Mouse (Mus musculus) neural tube, embryonic 13.5 days (tissue): Measurements from ENCODE around the gene Alox15. TPM values are rescaled to one million over a fixed set of nuclear protein-coding genes. Genes with fewer than 3 reads are reported as not detected.
A peak's percentile ranks its signal among the peaks of the same experiment; 100 is the strongest.
"Not testable (repeated sequence)": the region's sequence is repeated elsewhere in the genome, so short reads cannot be mapped to it uniquely, and the experiment has no call there.

Experiments used
- ATAC-seq: fragments of 200-750 bp; cut with Nextera tagmentation; 2 replicates; pipeline ENCODE4 v1.8.0; 2017; ENCODE audit warnings: low read depth, mild to moderate bottlenecking, moderate TSS enrichment, moderate library complexity
- H3K27ac ChIP-seq: fragments of 300-500 bp; sonication (generic); replicated peaks from 2 replicates; pipeline ENCODE4 v1.5.1; 2015; ENCODE audit warnings: moderate library complexity, mild to moderate bottlenecking, inconsistent platforms
- H3K27me3 ChIP-seq: fragments of 300-500 bp; sonication (generic); 2 replicates; pipeline ENCODE4 v1.6.1; 2015; ENCODE audit warnings: mild to moderate bottlenecking, inconsistent platforms
- H3K36me3 ChIP-seq: fragments of 300-500 bp; sonication (generic); 2 replicates; pipeline ENCODE4 v1.6.1; 2015; ENCODE audit warnings: mild to moderate bottlenecking, inconsistent platforms
- H3K4me1 ChIP-seq: fragments of 300-500 bp; sonication (generic); replicated peaks from 2 replicates; pipeline ENCODE4 v1.6.1; 2015; ENCODE audit warnings: inconsistent platforms
- H3K4me2 ChIP-seq: fragments of 300-500 bp; sonication (generic); 2 replicates; pipeline ENCODE4 v1.6.1; 2015; ENCODE audit warnings: inconsistent platforms, mild to moderate bottlenecking, moderate library complexity
- H3K4me3 ChIP-seq: fragments of 300-500 bp; sonication (generic); 2 replicates; pipeline ENCODE4 v1.5.1; 2015; ENCODE audit warnings: mild to moderate bottlenecking, inconsistent platforms
- H3K9ac ChIP-seq: fragments of 300-500 bp; sonication (generic); 2 replicates; pipeline ENCODE4 v1.6.1; 2015; ENCODE audit warnings: moderate library complexity, mild to moderate bottlenecking, inconsistent platforms
- H3K9me3 ChIP-seq: fragments of 300-500 bp; sonication (generic); 2 replicates; pipeline ENCODE4 v1.6.1; 2016; ENCODE audit warnings: inconsistent platforms
- WGBS: fragments of 180-500 bp; shearing (Covaris S2); methylation state at CpG from one replicate; pipeline ENCODE4 v1.1.7; 2015; 5-methylcytosine and 5-hydroxymethylcytosine counted together
- polyA plus RNA-seq: library from polyadenylated mRNA; unstranded; fragments of >200 nt; fragmentation: Nextera tagmentation; extraction: Ambion mirVana; gene quantifications from 2 replicates; pipeline ENCODE4 v1.2.1, GENCODE M21; 2015

Alox15 gene
- polyA plus RNA-seq = 0.28 TPM in 1 of 2 replicates, not detected in the other

DNA sequence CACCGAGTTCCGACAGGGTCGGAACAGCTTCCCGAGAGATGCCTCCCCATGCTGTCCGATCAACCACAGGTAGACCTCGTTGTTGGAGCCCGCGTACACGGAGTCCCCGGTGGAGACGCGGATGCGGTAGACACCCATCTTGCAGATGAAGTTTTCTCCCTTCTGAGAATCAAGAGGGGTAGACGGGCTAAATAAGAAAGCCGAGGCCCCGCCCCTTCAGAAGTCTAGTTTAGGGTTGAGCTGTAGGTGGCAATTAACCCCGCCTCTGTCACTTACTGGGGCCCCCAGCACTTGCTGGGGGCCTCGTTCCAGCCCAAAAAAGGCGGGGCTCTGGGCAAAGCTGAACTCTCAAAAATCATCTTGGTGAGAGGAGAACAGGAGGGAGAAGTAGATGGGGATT lies at the start of gene Alox15:
TSS of gene Alox15 (minus strand) at position 164 of the 400 bp plus-strand sequence.
- Histone ChIP-seq H3K4me2 (peak within 1 kb of the TSS; percentile 52), H3K36me3 (no peaks in the 10 kb centered on the region), H3K27ac (no peak within 1 kb of the TSS), H3K9ac (no peak within 1 kb of the TSS), H3K4me3 (peak within 1 kb of the TSS; percentile 23), H3K27me3 (peaks cover 53% of the 10 kb centered on the region), H3K9me3 (no peaks in the 10 kb centered on the region), H3K4me1 (peaks cover 11% of the 10 kb centered on the region)
- under 1% methylated on average over 19 of the region's 19 CpGs for WGBS
- ATAC-seq = no peak

DNA sequence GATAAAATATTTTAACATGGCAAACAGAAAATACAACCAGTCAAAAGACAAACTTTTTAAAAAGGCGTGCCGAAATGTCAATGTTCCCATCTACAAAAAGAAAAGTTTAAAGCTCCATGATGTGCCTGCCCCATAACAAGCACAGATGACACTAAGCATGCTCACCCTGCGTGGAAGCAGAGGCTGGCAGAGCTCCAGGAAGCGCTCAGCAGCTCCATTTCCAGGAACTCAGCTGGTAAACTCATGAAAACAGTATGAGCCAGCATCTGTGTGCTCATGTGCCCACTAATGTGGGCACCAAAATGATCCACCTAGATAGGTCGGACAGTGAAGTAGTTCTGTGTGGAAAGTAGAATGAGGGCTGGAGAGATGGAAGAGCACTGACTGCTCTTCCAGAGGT lies 37.6 kb upstream of the Alox15 start:
- Histone ChIP-seq H3K4me1 (no peaks in the 10 kb centered on the region), H3K4me2 (no peak overlapping the region), H3K36me3 (peaks cover 38% of the 10 kb centered on the region), H3K27ac (no peak overlapping the region), H3K9ac (no peak overlapping the region), H3K9me3 (no peaks in the 10 kb centered on the region), H3K4me3 (no peak overlapping the region), H3K27me3 (no peaks in the 10 kb centered on the region)
- WGBS = 93% methylated on average over 5 of the region's 5 CpGs
- no peak for ATAC-seq

GRCm38 (mm10) chr11:70387436-70387835 lies 35.6 kb upstream of the Alox15 start:
- 87% methylated on average over 5 of the region's 5 CpGs for WGBS

DNA sequence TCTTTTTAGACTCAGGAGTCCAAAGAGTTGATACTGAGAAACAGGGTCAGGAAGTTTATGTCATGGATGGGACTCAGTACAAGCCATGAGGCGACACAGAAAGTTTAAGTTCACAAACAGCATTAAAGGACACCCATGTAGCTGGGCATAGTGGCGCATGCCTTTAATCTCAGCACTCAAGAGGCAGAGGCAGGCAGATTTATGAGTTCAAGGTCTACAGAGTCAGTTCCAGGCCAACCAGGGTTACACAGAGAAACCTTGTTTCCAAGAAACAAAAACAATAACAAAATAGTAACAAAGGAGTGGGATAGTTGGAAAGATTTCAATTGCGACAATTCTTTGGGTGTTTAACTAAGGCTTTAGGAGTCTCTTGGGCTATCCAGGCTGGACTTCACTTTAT lies 32.3 kb upstream of the Alox15 start:
- Histone ChIP-seq H3K4me1 (no peaks in the 10 kb centered on the region), H3K9me3 (no peaks in the 10 kb centered on the region), H3K9ac (no peak overlapping the region), H3K4me2 (no peak overlapping the region), H3K27ac (no peak overlapping the region), H3K4me3 (no peak overlapping the region), H3K36me3 (peaks cover 5% of the 10 kb centered on the region; the same call in 1 of the 2 replicates), H3K27me3 (no peaks in the 10 kb centered on the region)
- whole genome bisulfite sequencing = 30% methylated on average over 3 of the region's 3 CpGs
- ATAC-seq = no peak

More at GRCm38 (mm10) chr11:70387436-70387835, 35.6 kb upstream of the Alox15 start:
- no peaks in the 10 kb centered on the region for H3K4me1 ChIP-seq
- peaks cover 19% of the 10 kb centered on the region for H3K36me3 ChIP-seq
- H3K9ac ChIP-seq = no peak overlapping the region
- H3K9me3 ChIP-seq = no peaks in the 10 kb centered on the region
- H3K4me3 ChIP-seq = no peak overlapping the region
- no peak for ATAC-seq
- H3K27ac ChIP-seq = no peak overlapping the region
- H3K27me3 ChIP-seq = no peaks in the 10 kb centered on the region
- no peak overlapping the region for H3K4me2 ChIP-seq

- Histone ChIP-seq H3K9ac (no peak overlapping the region), H3K27ac (no peak overlapping the region), H3K9me3 (no peaks in the 10 kb centered on the region), H3K4me1 (no peaks in the 10 kb centered on the region), H3K4me2 (no peak overlapping the region), H3K27me3 (no peaks in the 10 kb centered on the region), H3K4me3 (no peak overlapping the region), H3K36me3 (peaks cover 5% of the 10 kb centered on the region; the same call in 1 of the 2 replicates)
- no peak for ATAC-seq
- 85% methylated on average over 2 of the region's 2 CpGs for WGBS
Measured at GRCm38 (mm10) chr11:70381330-70381729, 29.5 kb upstream of the Alox15 start.

DNA sequence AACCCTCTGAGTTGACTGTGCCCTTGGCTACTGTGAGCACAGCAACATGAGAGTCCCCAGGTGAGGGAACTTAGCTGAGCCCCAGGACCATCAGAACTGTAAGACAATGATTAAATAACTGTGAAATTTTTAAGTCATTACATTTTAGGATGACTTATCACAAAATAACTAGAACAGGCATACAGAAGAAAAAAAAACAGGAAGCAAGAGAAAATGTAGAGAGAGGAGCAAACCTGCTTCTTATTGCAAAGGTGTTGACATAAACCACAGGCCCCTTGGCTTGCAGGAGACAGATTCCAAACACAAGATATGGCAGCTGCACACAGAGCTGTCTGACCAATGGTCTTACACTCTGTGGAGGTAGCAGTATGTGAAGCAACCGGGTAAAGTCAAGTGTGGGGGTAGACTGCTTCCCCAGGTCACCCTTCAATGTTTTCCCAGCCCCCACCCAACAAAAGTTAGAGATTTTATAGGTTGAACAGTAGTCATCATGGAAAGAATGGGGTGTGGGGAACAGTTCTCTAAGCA lies 28.7 kb upstream of the Alox15 start:
- H3K9me3 ChIP-seq = no peaks in the 10 kb centered on the region
- H3K9ac ChIP-seq = no peak overlapping the region
- H3K27ac ChIP-seq = no peak overlapping the region
- no peaks in the 10 kb centered on the region for H3K27me3 ChIP-seq
- no peak overlapping the region for H3K4me2 ChIP-seq
- peaks cover 2% of the 10 kb centered on the region; the same call in 1 of the 2 replicates for H3K36me3 ChIP-seq
- ATAC-seq = no peak
- H3K4me1 ChIP-seq = no peaks in the 10 kb centered on the region
- no peak overlapping the region for H3K4me3 ChIP-seq
- 85% methylated on average over 1 of the region's 1 CpGs for WGBS

- no peak overlapping the region for H3K27ac ChIP-seq
- WGBS = 72% methylated on average over 6 of the region's 6 CpGs
- no peak overlapping the region for H3K4me3 ChIP-seq
- no peaks in the 10 kb centered on the region for H3K36me3 ChIP-seq
- H3K27me3 ChIP-seq = 0 out of 2 replicates have a peak, but pooled peaks cover 3% of the 10 kb centered on the region
- H3K4me1 ChIP-seq = no peaks in the 10 kb centered on the region
- no peaks in the 10 kb centered on the region for H3K9me3 ChIP-seq
- no peak for ATAC-seq
- no peak overlapping the region for H3K4me2 ChIP-seq
- H3K9ac ChIP-seq = no peak overlapping the region
Measured at GRCm38 (mm10) chr11:70376054-70376453, 24.2 kb upstream of the Alox15 start.

DNA sequence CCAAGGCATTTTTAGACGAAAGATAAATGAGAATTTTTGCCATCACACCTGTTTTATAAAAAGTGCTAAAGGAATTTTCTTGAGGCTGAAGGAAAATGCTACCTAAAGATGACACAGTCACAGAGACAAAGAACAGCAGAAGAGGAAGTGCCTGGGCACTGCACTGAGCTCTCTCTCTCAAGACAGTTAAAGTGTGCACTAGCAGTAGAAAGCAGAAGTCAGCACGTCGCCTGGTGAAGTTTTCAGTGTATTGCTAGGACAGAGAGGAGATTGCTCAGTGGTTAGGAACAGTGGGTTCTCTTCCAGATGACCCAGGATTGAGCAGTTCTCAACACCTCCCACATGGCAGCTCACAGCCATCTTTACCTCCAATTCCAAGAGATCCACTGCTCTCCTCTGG lies 22.5 kb upstream of the Alox15 start:
- H3K27me3 ChIP-seq = 0 out of 2 replicates have a peak, but pooled peaks cover 3% of the 10 kb centered on the region
- H3K36me3 ChIP-seq = no peaks in the 10 kb centered on the region
- H3K9ac ChIP-seq = no peak overlapping the region
- no peaks in the 10 kb centered on the region for H3K4me1 ChIP-seq
- no peak for ATAC-seq
- 81% methylated on average over 3 of the region's 3 CpGs for WGBS
- no peak overlapping the region for H3K4me2 ChIP-seq
- no peak overlapping the region for H3K4me3 ChIP-seq
- no peak overlapping the region for H3K27ac ChIP-seq
- no peaks in the 10 kb centered on the region for H3K9me3 ChIP-seq

GRCm38 (mm10) chr11:70372849-70373557 lies 21.2 kb upstream of the Alox15 start:
- H3K9ac ChIP-seq = no peak overlapping the region

DNA sequence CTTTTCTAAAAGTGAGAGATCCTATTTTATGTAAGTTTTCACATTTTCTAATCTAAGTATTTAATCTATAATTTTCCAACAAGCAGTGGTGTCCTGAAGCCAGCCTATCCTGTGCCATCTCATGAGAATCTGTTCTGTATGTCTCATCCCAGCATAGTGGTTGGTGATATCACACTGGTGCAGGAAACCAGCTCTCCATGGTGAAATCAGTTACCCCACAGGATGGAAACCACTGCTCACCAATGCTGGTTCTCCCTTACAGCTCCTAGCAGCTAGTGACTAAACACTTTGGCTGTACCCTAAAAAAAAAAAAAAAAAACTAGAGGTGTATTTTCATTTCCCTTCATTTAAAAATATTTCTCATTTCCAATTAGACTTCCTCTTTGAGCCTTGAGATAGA lies 20.6 kb upstream of the Alox15 start:
- H3K9ac ChIP-seq = no peak overlapping the region
- no peak overlapping the region for H3K4me3 ChIP-seq
- H3K36me3 ChIP-seq = no peaks in the 10 kb centered on the region
- 0 out of 2 replicates have a peak, but pooled peaks cover 3% of the 10 kb centered on the region for H3K27me3 ChIP-seq
- no peak overlapping the region for H3K27ac ChIP-seq
- no peak for ATAC-seq
- H3K9me3 ChIP-seq = no peaks in the 10 kb centered on the region
- no peaks in the 10 kb centered on the region for H3K4me1 ChIP-seq
- H3K4me2 ChIP-seq = no peak overlapping the region

More at GRCm38 (mm10) chr11:70372849-70373557, 21.2 kb upstream of the Alox15 start:
- H3K4me3 ChIP-seq = no peak overlapping the region
- no peak overlapping the region for H3K27ac ChIP-seq
- ATAC-seq = no peak
- H3K4me1 ChIP-seq = no peaks in the 10 kb centered on the region
- H3K9me3 ChIP-seq = no peaks in the 10 kb centered on the region
- 86% methylated on average over 7 of the region's 7 CpGs for WGBS
- no peak overlapping the region for H3K4me2 ChIP-seq
- no peaks in the 10 kb centered on the region for H3K36me3 ChIP-seq
- 0 out of 2 replicates have a peak, but pooled peaks cover 3% of the 10 kb centered on the region for H3K27me3 ChIP-seq

GRCm38 (mm10) chr11:70368626-70369025 lies 16.8 kb upstream of the Alox15 start:
- not testable (repeated sequence) for H3K4me1 ChIP-seq, H3K36me3 ChIP-seq, ATAC-seq, H3K4me3 ChIP-seq, H3K9ac ChIP-seq, H3K27ac ChIP-seq, H3K27me3 ChIP-seq, H3K9me3 ChIP-seq, H3K4me2 ChIP-seq
- WGBS = 74% methylated on average over 2 of the region's 2 CpGs

GRCm38 (mm10) chr11:70367701-70368100 lies 15.9 kb upstream of the Alox15 start:
- H3K4me2 ChIP-seq, H3K9ac ChIP-seq, ATAC-seq, H3K27me3 ChIP-seq, H3K4me3 ChIP-seq, H3K4me1 ChIP-seq, H3K27ac ChIP-seq, H3K9me3 ChIP-seq, H3K36me3 ChIP-seq: not testable (repeated sequence)
- WGBS = 86% methylated on average over 6 of the region's 6 CpGs
